Mouse (Mus musculus) retina, adult 2 months (tissue): ENCODE results near the gene Rtn4rl1.
"Not testable (repeated sequence)": the region's sequence is repeated elsewhere in the genome, so short reads cannot be mapped to it uniquely, and the experiment has no call there.

Experiments used
- DNase-seq: peaks from one replicate; pipeline ENCODE4 v3.0.0-alpha.2; 2012; ENCODE audit warnings: low read depth, low spot score

The Rtn4rl1 gene

GRCm38 (mm10) chr11:75165441-75166192 is 28.0 kb upstream of the Rtn4rl1 start:
- no peak for DNase-seq

- no peak for DNase-seq
Observed at GRCm38 (mm10) chr11:75166193-75166842, 27.3 kb upstream of the Rtn4rl1 start.

GRCm38 (mm10) chr11:75166861-75167642 is 26.5 kb upstream of the Rtn4rl1 start:
- DNase-seq, result no peak

GRCm38 (mm10) chr11:75167643-75168589 is 25.7 kb upstream of the Rtn4rl1 start:
- DNase-seq, result no peak

GRCm38 (mm10) chr11:75168590-75169361 is 24.8 kb upstream of the Rtn4rl1 start:
- DNase-seq, result no peak

- DNase-seq, result no peak
Observed at GRCm38 (mm10) chr11:75169405-75170080, 24.0 kb upstream of the Rtn4rl1 start, which contains the start of gene Hic1. Gene Hic1, minus strand, starts transcription at chr11:75169519.

- DNase-seq, result no peak
Observed at GRCm38 (mm10) chr11:75170136-75170751, 23.3 kb upstream of the Rtn4rl1 start.

GRCm38 (mm10) chr11:75171186-75171865 is 22.3 kb upstream of the Rtn4rl1 start:
- no peak for DNase-seq

GRCm38 (mm10) chr11:75172151-75173094 is 21.2 kb upstream of the Rtn4rl1 start:
- no peak for DNase-seq

GRCm38 (mm10) chr11:75173095-75173798 is 20.3 kb upstream of the Rtn4rl1 start:
- peak; percentile 78 for DNase-seq

GRCm38 (mm10) chr11:75173799-75174165 is 19.8 kb upstream of the Rtn4rl1 start:
- no peak for DNase-seq

- DNase-seq, result not testable (repeated sequence)
Observed at GRCm38 (mm10) chr11:75174574-75174973, 19.0 kb upstream of the Rtn4rl1 start.

GRCm38 (mm10) chr11:75178011-75178410 is 15.6 kb upstream of the Rtn4rl1 start:
- DNase-seq, result no peak

- DNase-seq, result no peak
Observed at GRCm38 (mm10) chr11:75178672-75179208, 14.8 kb upstream of the Rtn4rl1 start, which contains the start of gene Ovca2. Gene Ovca2, minus strand, starts transcription at chr11:75178835.

GRCm38 (mm10) chr11:75183917-75184570 is 9.5 kb upstream of the Rtn4rl1 start:
- DNase-seq, result no peak

GRCm38 (mm10) chr11:75184573-75184972 is 9.0 kb upstream of the Rtn4rl1 start:
- DNase-seq, result no peak
